Mouse (Mus musculus) stomach, embryonic 15.5 days (tissue): ENCODE results near the gene Ccr10. TPM values are rescaled to one million over a fixed set of nuclear protein-coding genes. Genes with fewer than 3 reads are reported as not detected.

Experiments
- ATAC-seq: fragments of 200-750 bp; cut with Nextera tagmentation; 2 replicates; pipeline ENCODE4 v1.8.0; 2017; ENCODE audit warnings: low read depth, moderate number of reproducible peaks, moderate TSS enrichment; ENCODE audit not compliant: insufficient read depth, low FRiP score
- H3K27ac ChIP-seq: fragments of 300-500 bp; sonication (generic); 2 replicates; pipeline ENCODE4 v1.5.1; 2015; ENCODE audit warnings: mild to moderate bottlenecking, inconsistent platforms
- H3K27me3 ChIP-seq: fragments of 300-500 bp; sonication (generic); replicated peaks from 2 replicates; pipeline ENCODE4 v1.6.1; 2015; ENCODE audit warnings: inconsistent platforms
- H3K36me3 ChIP-seq: fragments of 300-500 bp; sonication (generic); 2 replicates; pipeline ENCODE4 v1.6.1; 2015; ENCODE audit warnings: inconsistent platforms
- H3K4me1 ChIP-seq: fragments of 300-500 bp; sonication (generic); 2 replicates; pipeline ENCODE4 v1.6.1; 2015; ENCODE audit warnings: inconsistent platforms
- H3K4me2 ChIP-seq: fragments of 300-500 bp; sonication (generic); 2 replicates; pipeline ENCODE4 v1.6.1; 2015; ENCODE audit warnings: mild to moderate bottlenecking, inconsistent platforms
- H3K4me3 ChIP-seq: fragments of 300-500 bp; sonication (generic); replicated peaks from 2 replicates; pipeline ENCODE4 v1.5.1; 2015; ENCODE audit warnings: inconsistent platforms
- H3K9ac ChIP-seq: fragments of 300-500 bp; sonication (generic); 2 replicates; pipeline ENCODE4 v1.6.1; 2015; ENCODE audit warnings: inconsistent platforms
- H3K9me3 ChIP-seq: fragments of 300-500 bp; sonication (generic); 2 replicates; pipeline ENCODE4 v1.6.1; 2016; ENCODE audit warnings: inconsistent platforms
- WGBS: fragments of 180-500 bp; shearing (Covaris S2); methylation state at CpG from one replicate; pipeline ENCODE4 v1.1.7; 2015; 5-methylcytosine and 5-hydroxymethylcytosine counted together
- polyA plus RNA-seq: library from polyadenylated mRNA; unstranded; fragments of >200 nt; fragmentation: Nextera tagmentation; extraction: Ambion mirVana; gene quantifications from 2 replicates; pipeline ENCODE4 v1.2.1, GENCODE M21; 2015

Ccr10 gene
- polyA plus RNA-seq, 1 experiment from 2014 or later: 0.19 TPM

DNA sequence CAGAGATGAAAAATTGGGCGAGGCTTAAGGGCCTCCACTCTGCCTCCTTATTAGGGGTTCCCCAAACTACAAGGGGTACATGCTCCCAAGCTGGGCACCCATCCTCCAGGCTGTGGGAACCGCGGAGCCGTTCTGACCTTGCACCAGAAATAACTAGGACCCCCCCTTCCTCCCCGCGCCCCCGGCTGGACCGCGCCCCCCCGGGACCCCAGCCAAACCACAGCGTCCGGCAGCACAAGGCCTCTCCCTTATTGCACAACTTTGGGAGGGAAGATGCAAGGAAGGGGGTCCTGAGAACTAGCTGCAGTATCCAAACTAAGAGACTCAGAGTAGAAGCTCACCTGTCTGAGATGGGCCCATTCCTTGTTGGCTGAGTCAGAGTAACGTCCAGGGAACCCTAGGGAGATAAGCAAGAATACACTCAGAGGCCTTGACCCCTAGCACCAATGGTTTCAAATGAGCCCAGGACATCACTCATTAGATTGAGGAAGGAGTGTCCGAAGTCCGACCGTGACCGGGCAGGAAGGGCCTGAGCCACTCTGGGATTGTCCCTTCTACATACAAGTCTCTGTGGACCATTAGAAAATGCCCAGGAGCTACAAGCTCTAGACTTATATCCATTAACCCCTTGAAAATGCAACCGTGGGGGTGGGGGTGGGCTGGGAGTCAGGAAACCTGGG, 6.8 kb downstream of the Ccr10 start:
- Histone ChIP-seq H3K9ac (no peak overlapping the region), H3K27me3 (peaks cover 12% of the 10 kb centered on the region; the same call in 1 of the 2 replicates), H3K27ac (no peak overlapping the region), H3K4me3 (peak overlapping the region; percentile 66; the same call in 1 of the 2 replicates), H3K4me1 (peaks cover 38% of the 10 kb centered on the region), H3K36me3 (peaks cover 34% of the 10 kb centered on the region), H3K4me2 (peak overlapping the region; percentile 85), H3K9me3 (no peaks in the 10 kb centered on the region)
- WGBS: 63% methylated on average over 18 of the region's 18 CpGs
- no peak for ATAC-seq

GRCm38 (mm10) chr11:101167963-101168300, 7.3 kb downstream of the Ccr10 start:
- Histone ChIP-seq H3K4me3 (0 out of 2 replicates have a peak overlapping the region, but pooled peaks have one; percentile 66), H3K27me3 (peaks cover 12% of the 10 kb centered on the region; the same call in 1 of the 2 replicates), H3K4me2 (peak overlapping the region; percentile 85; the same call in 1 of the 2 replicates), H3K4me1 (peaks cover 38% of the 10 kb centered on the region), H3K9me3 (no peaks in the 10 kb centered on the region), H3K36me3 (peaks cover 39% of the 10 kb centered on the region), H3K27ac (no peak overlapping the region), H3K9ac (no peak overlapping the region)
- ATAC-seq: no peak
- 73% methylated on average over 8 of the region's 8 CpGs for WGBS

GRCm38 (mm10) chr11:101167211-101167962, 7.9 kb downstream of the Ccr10 start:
- Histone ChIP-seq H3K4me2 (no peak overlapping the region), H3K9me3 (no peaks in the 10 kb centered on the region), H3K9ac (no peak overlapping the region), H3K4me1 (peaks cover 40% of the 10 kb centered on the region), H3K36me3 (peaks cover 43% of the 10 kb centered on the region), H3K27ac (no peak overlapping the region), H3K27me3 (peaks cover 12% of the 10 kb centered on the region; the same call in 1 of the 2 replicates), H3K4me3 (no peak overlapping the region)
- no peak for ATAC-seq
- 73% methylated on average over 19 of the region's 19 CpGs for WGBS

- no peak overlapping the region for H3K9ac ChIP-seq
- peak overlapping the region; percentile 68; the same call in 1 of the 2 replicates for H3K27ac ChIP-seq
- peaks cover 37% of the 10 kb centered on the region for H3K4me1 ChIP-seq
- H3K36me3 ChIP-seq: peaks cover 51% of the 10 kb centered on the region
- H3K27me3 ChIP-seq: peaks cover 12% of the 10 kb centered on the region; the same call in 1 of the 2 replicates
- 73% methylated on average over 14 of the region's 14 CpGs for WGBS
- no peaks in the 10 kb centered on the region for H3K9me3 ChIP-seq
- H3K4me2 ChIP-seq: no peak overlapping the region
- no peak for ATAC-seq
- H3K4me3 ChIP-seq: 0 out of 2 replicates have a peak overlapping the region, but pooled peaks have one; percentile 2
These were observed 8.9 kb downstream of the Ccr10 start for GRCm38 (mm10) chr11:101166357-101166756.

GRCm38 (mm10) chr11:101164677-101165580, 10.3 kb downstream of the Ccr10 start:
- Histone ChIP-seq H3K9ac (no peak overlapping the region), H3K4me1 (peaks cover 37% of the 10 kb centered on the region), H3K27me3 (peaks cover 12% of the 10 kb centered on the region; the same call in 1 of the 2 replicates), H3K27ac (peak overlapping the region; percentile 61; the same call in 1 of the 2 replicates), H3K9me3 (no peaks in the 10 kb centered on the region), H3K4me2 (peak overlapping the region; percentile 41; the same call in 1 of the 2 replicates), H3K4me3 (peak overlapping the region; percentile 27), H3K36me3 (peaks cover 53% of the 10 kb centered on the region)
- ATAC-seq: peak; percentile 11; the same call in 1 of the 2 replicates
- WGBS: 45% methylated on average over 35 of the region's 35 CpGs

- ATAC-seq: no peak
- Histone ChIP-seq H3K36me3 (peaks cover 53% of the 10 kb centered on the region), H3K4me1 (peaks cover 36% of the 10 kb centered on the region)
These were observed 10.9 kb downstream of the Ccr10 start for GRCm38 (mm10) chr11:101164351-101164665.

GRCm38 (mm10) chr11:101163476-101164350, 11.5 kb downstream of the Ccr10 start:
- H3K9ac ChIP-seq: no peak overlapping the region
- H3K27me3 ChIP-seq: peaks cover 12% of the 10 kb centered on the region; the same call in 1 of the 2 replicates
- peaks cover 53% of the 10 kb centered on the region for H3K36me3 ChIP-seq
- peaks cover 30% of the 10 kb centered on the region; the same call in 1 of the 2 replicates for H3K4me1 ChIP-seq
- peak overlapping the region; percentile 11; the same call in 1 of the 2 replicates for H3K27ac ChIP-seq
- ATAC-seq: no peak
- peak overlapping the region; percentile 27 for H3K4me3 ChIP-seq
- WGBS: 40% methylated on average over 49 of the region's 49 CpGs
- H3K4me2 ChIP-seq: peak overlapping the region; percentile 41
- H3K9me3 ChIP-seq: no peaks in the 10 kb centered on the region

More at GRCm38 (mm10) chr11:101164351-101164665, 10.9 kb downstream of the Ccr10 start:
- H3K27ac ChIP-seq: no peak overlapping the region
- H3K9ac ChIP-seq: no peak overlapping the region
- WGBS: 41% methylated on average over 21 of the region's 21 CpGs
- H3K4me2 ChIP-seq: peak overlapping the region; percentile 41
- no peaks in the 10 kb centered on the region for H3K9me3 ChIP-seq
- peak overlapping the region; percentile 27 for H3K4me3 ChIP-seq
- H3K27me3 ChIP-seq: peaks cover 12% of the 10 kb centered on the region; the same call in 1 of the 2 replicates

- Histone ChIP-seq H3K9ac (no peak overlapping the region), H3K9me3 (no peaks in the 10 kb centered on the region), H3K4me3 (no peak overlapping the region), H3K27ac (no peak overlapping the region; the same call in 1 of the 2 replicates), H3K4me1 (peaks cover 24% of the 10 kb centered on the region; the same call in 1 of the 2 replicates), H3K27me3 (peaks cover 12% of the 10 kb centered on the region; the same call in 1 of the 2 replicates), H3K4me2 (no peak overlapping the region), H3K36me3 (peaks cover 49% of the 10 kb centered on the region)
- 59% methylated on average over 5 of the region's 5 CpGs for WGBS
- ATAC-seq: no peak
These were observed 12.5 kb downstream of the Ccr10 start for GRCm38 (mm10) chr11:101162772-101163171.

DNA sequence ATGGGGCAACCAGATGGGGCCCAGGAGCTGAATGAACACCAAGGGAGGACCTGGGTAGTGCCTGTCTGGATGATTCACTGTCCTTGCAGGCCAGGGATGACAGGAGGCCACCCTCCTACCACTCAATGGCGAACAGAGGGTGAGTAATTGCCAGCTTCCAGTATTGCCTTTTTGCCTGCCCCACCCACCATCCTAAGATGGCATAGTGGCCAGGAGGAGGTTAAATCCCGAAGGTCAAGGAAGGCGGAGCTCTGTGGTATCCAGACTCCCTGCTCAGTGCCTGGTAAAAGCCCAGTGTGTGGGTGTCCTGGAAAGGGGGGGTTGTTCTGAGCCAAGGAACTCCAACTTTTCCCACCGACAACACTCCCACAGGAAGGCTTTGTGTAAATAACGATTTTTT, 12.9 kb downstream of the Ccr10 start:
- H3K27me3 ChIP-seq: peaks cover 8% of the 10 kb centered on the region; the same call in 1 of the 2 replicates
- H3K9me3 ChIP-seq: no peaks in the 10 kb centered on the region
- peaks cover 24% of the 10 kb centered on the region; the same call in 1 of the 2 replicates for H3K4me1 ChIP-seq
- no peak for ATAC-seq
- H3K4me2 ChIP-seq: no peak overlapping the region
- WGBS: 52% methylated on average over 5 of the region's 5 CpGs
- H3K27ac ChIP-seq: no peak overlapping the region
- H3K9ac ChIP-seq: no peak overlapping the region
- peaks cover 44% of the 10 kb centered on the region for H3K36me3 ChIP-seq
- H3K4me3 ChIP-seq: no peak overlapping the region

DNA sequence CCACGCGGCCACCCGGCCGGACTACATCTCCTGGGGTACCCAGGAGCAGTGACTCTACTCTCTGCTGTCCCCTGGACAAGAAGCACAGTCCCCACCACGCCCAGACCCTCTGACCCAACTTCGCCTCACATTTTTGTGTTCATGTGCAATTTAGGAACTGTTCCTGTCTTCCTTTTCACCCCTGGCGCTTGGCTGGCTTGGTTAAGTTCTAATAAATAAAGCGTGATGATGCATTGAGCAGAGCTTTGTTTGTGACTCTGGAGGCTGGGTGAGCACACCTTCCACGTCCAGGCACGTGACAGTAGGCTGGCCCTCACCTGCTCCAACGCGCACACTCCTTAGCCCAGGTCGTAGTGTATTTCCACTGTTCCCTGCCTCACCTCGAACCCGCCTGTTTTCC, 13.7 kb downstream of the Ccr10 start:
- H3K27me3 ChIP-seq: peaks cover 5% of the 10 kb centered on the region; the same call in 1 of the 2 replicates
- WGBS: 82% methylated on average over 15 of the region's 15 CpGs
- no peak overlapping the region for H3K9ac ChIP-seq
- H3K4me2 ChIP-seq: no peak overlapping the region
- H3K4me1 ChIP-seq: peaks cover 24% of the 10 kb centered on the region; the same call in 1 of the 2 replicates
- H3K9me3 ChIP-seq: no peaks in the 10 kb centered on the region
- ATAC-seq: no peak
- H3K27ac ChIP-seq: no peak overlapping the region
- peaks cover 37% of the 10 kb centered on the region for H3K36me3 ChIP-seq
- no peak overlapping the region for H3K4me3 ChIP-seq
